Mouse (Mus musculus): ENCODE results near the gene Eva1c.

DNA sequence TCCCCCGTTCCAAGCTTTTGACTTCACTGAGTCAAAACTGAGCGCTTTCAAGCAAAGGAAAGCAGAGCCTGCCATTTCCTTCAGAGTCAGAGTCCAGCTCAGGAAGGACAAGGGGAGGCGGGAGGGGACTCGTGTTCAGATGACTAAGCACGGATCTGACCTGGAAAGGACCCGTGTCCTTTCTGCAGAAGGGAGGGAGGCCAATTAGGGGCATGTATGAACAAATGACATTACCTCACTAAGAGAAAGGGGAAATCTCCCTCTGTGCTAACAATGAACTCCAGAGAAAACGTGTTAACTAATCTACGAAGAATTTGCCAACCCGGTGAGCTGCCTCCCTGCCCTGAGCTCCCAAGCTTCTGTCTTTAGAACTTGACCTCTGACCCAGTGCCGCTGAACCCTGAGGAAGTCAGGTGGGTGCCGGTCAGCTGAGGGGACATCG, 89.5 kb downstream of the Eva1c start:
- no peak for TF ChIP-seq POLR2A (IDR thresholded peaks at IDR 0.05; ENCODE audit: borderline replicate concordance, insufficient read depth, low read length)
- TF ChIP-seq CTCF (IDR thresholded peaks at IDR 0.05; ENCODE audit: borderline replicate concordance, insufficient read depth, low read depth, low read length), result no peak
